Mouse (Mus musculus): ENCODE results near the gene 1700109H08Rik.
"Not testable (repeated sequence)": the region's sequence is repeated elsewhere in the genome, so short reads cannot be mapped to it uniquely, and the experiment has no call there.

1700109H08Rik gene

GRCm38 (mm10) chr5:3571266-3571665 lies at the start of gene 1700109H08Rik:
Gene 1700109H08Rik (plus strand): TSS chr5:3571566.
- DNase-seq (ENCODE audit: extremely low spot score, low spot score), result no peak

- DNase-seq (ENCODE audit: extremely low spot score, low spot score), result no peak
These were observed 49.6 kb upstream of the 1700109H08Rik start for GRCm38 (mm10) chr5:3521741-3522140.

- no peak for DNase-seq (ENCODE audit: extremely low spot score, low spot score)
These were observed 48.5 kb upstream of the 1700109H08Rik start for GRCm38 (mm10) chr5:3522826-3523225.

GRCm38 (mm10) chr5:3527041-3527691 lies 44.2 kb upstream of the 1700109H08Rik start:
- DNase-seq (ENCODE audit: extremely low spot score, low spot score), result peak; percentile 34

- no peak for DNase-seq (ENCODE audit: extremely low spot score, low spot score)
These were observed 41.7 kb upstream of the 1700109H08Rik start for GRCm38 (mm10) chr5:3529585-3530189.

- DNase-seq (ENCODE audit: extremely low spot score, low spot score), result not testable (repeated sequence)
These were observed 39.3 kb upstream of the 1700109H08Rik start for GRCm38 (mm10) chr5:3532048-3532447.

- DNase-seq (ENCODE audit: extremely low spot score, low spot score), result no peak
These were observed 34.7 kb upstream of the 1700109H08Rik start for GRCm38 (mm10) chr5:3536592-3537212.

GRCm38 (mm10) chr5:3538505-3539472 lies 32.6 kb upstream of the 1700109H08Rik start:
- DNase-seq (ENCODE audit: extremely low spot score, low spot score), result no peak

- no peak for DNase-seq (ENCODE audit: extremely low spot score, low spot score)
These were observed 29.5 kb upstream of the 1700109H08Rik start for GRCm38 (mm10) chr5:3541871-3542270.

GRCm38 (mm10) chr5:3543629-3544479 lies 27.5 kb upstream of the 1700109H08Rik start, which contains the start of gene Fam133b:
Gene Fam133b (plus strand): TSS chr5:3543833.
- peak; percentile 98 for DNase-seq (ENCODE audit: extremely low spot score, low spot score)

- DNase-seq (ENCODE audit: extremely low spot score, low spot score), result no peak
These were observed 26.9 kb upstream of the 1700109H08Rik start for GRCm38 (mm10) chr5:3544480-3544769.

- no peak for DNase-seq (ENCODE audit: extremely low spot score, low spot score)
These were observed 25.1 kb upstream of the 1700109H08Rik start for GRCm38 (mm10) chr5:3546226-3546625.

- DNase-seq (ENCODE audit: extremely low spot score, low spot score), result no peak
These were observed 19.9 kb upstream of the 1700109H08Rik start for GRCm38 (mm10) chr5:3551481-3551880.

GRCm38 (mm10) chr5:3554198-3554597 lies 17.2 kb upstream of the 1700109H08Rik start:
- DNase-seq (ENCODE audit: extremely low spot score, low spot score), result no peak

- DNase-seq (ENCODE audit: extremely low spot score, low spot score), result no peak
These were observed 3.5 kb downstream of the 1700109H08Rik start for GRCm38 (mm10) chr5:3574825-3575224.

- DNase-seq (ENCODE audit: extremely low spot score, low spot score), result no peak
These were observed 6.6 kb downstream of the 1700109H08Rik start for GRCm38 (mm10) chr5:3577939-3578338.

- no peak for DNase-seq (ENCODE audit: extremely low spot score, low spot score)
These were observed 7.7 kb downstream of the 1700109H08Rik start for GRCm38 (mm10) chr5:3579066-3579465.

- DNase-seq (ENCODE audit: extremely low spot score, low spot score), result peak; percentile 93
These were observed 24.5 kb downstream of the 1700109H08Rik start, which contains the start of gene Pex1 for GRCm38 (mm10) chr5:3595693-3596398. Gene Pex1 (plus strand): TSS chr5:3596066.

GRCm38 (mm10) chr5:3596399-3596766 lies 25.0 kb downstream of the 1700109H08Rik start, which contains the start of gene Rbm48:
Gene Rbm48 (minus strand): TSS chr5:3596585.
- DNase-seq (ENCODE audit: extremely low spot score, low spot score), result peak; percentile 73

GRCm38 (mm10) chr5:3597171-3597570 lies 25.8 kb downstream of the 1700109H08Rik start:
- DNase-seq (ENCODE audit: extremely low spot score, low spot score), result no peak
